Mouse (Mus musculus) stomach, embryonic 15.5 days (tissue): ENCODE results near the gene Crybb1. TPM values are rescaled to one million over a fixed set of nuclear protein-coding genes. Genes with fewer than 3 reads are reported as not detected.

Experiments used
- ATAC-seq: fragments of 200-750 bp; cut with Nextera tagmentation; 2 replicates; pipeline ENCODE4 v1.8.0; 2017; ENCODE audit warnings: low read depth, moderate number of reproducible peaks, moderate TSS enrichment; ENCODE audit not compliant: insufficient read depth, low FRiP score
- H3K27ac ChIP-seq: fragments of 300-500 bp; sonication (generic); 2 replicates; pipeline ENCODE4 v1.5.1; 2015; ENCODE audit warnings: mild to moderate bottlenecking, inconsistent platforms
- H3K27me3 ChIP-seq: fragments of 300-500 bp; sonication (generic); replicated peaks from 2 replicates; pipeline ENCODE4 v1.6.1; 2015; ENCODE audit warnings: inconsistent platforms
- H3K36me3 ChIP-seq: fragments of 300-500 bp; sonication (generic); 2 replicates; pipeline ENCODE4 v1.6.1; 2015; ENCODE audit warnings: inconsistent platforms
- H3K4me1 ChIP-seq: fragments of 300-500 bp; sonication (generic); 2 replicates; pipeline ENCODE4 v1.6.1; 2015; ENCODE audit warnings: inconsistent platforms
- H3K4me2 ChIP-seq: fragments of 300-500 bp; sonication (generic); 2 replicates; pipeline ENCODE4 v1.6.1; 2015; ENCODE audit warnings: mild to moderate bottlenecking, inconsistent platforms
- H3K4me3 ChIP-seq: fragments of 300-500 bp; sonication (generic); replicated peaks from 2 replicates; pipeline ENCODE4 v1.5.1; 2015; ENCODE audit warnings: inconsistent platforms
- H3K9ac ChIP-seq: fragments of 300-500 bp; sonication (generic); 2 replicates; pipeline ENCODE4 v1.6.1; 2015; ENCODE audit warnings: inconsistent platforms
- H3K9me3 ChIP-seq: fragments of 300-500 bp; sonication (generic); 2 replicates; pipeline ENCODE4 v1.6.1; 2016; ENCODE audit warnings: inconsistent platforms
- WGBS: fragments of 180-500 bp; shearing (Covaris S2); methylation state at CpG from one replicate; pipeline ENCODE4 v1.1.7; 2015; 5-methylcytosine and 5-hydroxymethylcytosine counted together
- polyA plus RNA-seq: library from polyadenylated mRNA; unstranded; fragments of >200 nt; fragmentation: Nextera tagmentation; extraction: Ambion mirVana; gene quantifications from 2 replicates; pipeline ENCODE4 v1.2.1, GENCODE M21; 2015

Crybb1 gene
- 4.0 TPM in 2 replicates for polyA plus RNA-seq

GRCm38 (mm10) chr5:112255426-112255825 is at the start of gene Crybb1:
Gene Crybb1 (plus strand): TSS chr5:112255815.
- no peak within 1 kb of the TSS for H3K27ac ChIP-seq
- no peaks in the 10 kb centered on the region for H3K9me3 ChIP-seq
- H3K4me3 ChIP-seq: no peak within 1 kb of the TSS
- no peaks in the 10 kb centered on the region for H3K36me3 ChIP-seq
- peaks cover 5% of the 10 kb centered on the region; the same call in 1 of the 2 replicates for H3K4me1 ChIP-seq
- 53% methylated on average over 3 of the region's 3 CpGs for WGBS
- no peak within 1 kb of the TSS for H3K9ac ChIP-seq
- H3K27me3 ChIP-seq: no peaks in the 10 kb centered on the region
- no peak within 1 kb of the TSS for H3K4me2 ChIP-seq
- ATAC-seq: no peak

DNA sequence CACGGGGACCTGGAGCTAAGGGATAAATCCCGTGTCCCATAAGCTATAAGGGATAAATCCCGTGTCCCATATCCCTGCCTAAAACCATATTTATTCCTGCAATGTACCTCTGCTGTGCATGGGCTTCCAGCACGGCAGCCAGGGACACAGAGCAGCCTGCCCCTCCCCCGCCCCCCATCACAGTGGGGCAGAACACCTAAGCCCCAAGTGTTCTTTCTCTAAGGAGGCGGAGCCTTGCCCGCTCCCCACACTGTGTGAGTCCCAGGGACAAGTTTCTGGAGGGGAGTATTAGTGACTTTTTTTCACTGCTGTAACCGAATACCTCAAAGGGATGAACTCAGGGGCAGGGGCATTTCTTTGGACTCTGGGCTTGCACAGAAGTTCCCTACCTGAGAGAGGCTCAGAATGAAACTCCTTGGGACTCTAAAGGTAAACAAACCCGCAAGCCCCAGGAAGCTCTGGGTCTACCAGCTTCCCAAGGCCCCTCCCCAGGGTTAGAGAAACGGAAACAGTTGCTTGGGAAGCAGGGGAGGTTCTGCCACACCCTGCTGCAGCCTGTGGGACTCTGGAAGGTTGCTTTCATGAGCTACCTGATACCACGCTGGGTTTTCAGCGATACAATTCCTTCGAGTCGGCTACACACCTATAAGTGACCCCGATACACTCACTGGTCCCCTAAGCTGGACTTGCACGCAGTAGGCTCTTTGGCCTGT is 48.9 kb upstream of the Crybb1 start:
- Histone ChIP-seq H3K36me3 (no peaks in the 10 kb centered on the region), H3K9me3 (no peaks in the 10 kb centered on the region), H3K27ac (no peak overlapping the region), H3K4me2 (peak overlapping the region; percentile 20; the same call in 1 of the 2 replicates), H3K4me3 (no peak overlapping the region), H3K9ac (no peak overlapping the region), H3K4me1 (no peaks in the 10 kb centered on the region), H3K27me3 (no peaks in the 10 kb centered on the region)
- 22% methylated on average over 16 of the region's 16 CpGs for WGBS
- peak; percentile 45; the same call in 1 of the 2 replicates for ATAC-seq

GRCm38 (mm10) chr5:112208321-112208720 is 47.3 kb upstream of the Crybb1 start:
- Histone ChIP-seq H3K36me3 (no peaks in the 10 kb centered on the region), H3K9ac (no peak overlapping the region), H3K4me1 (no peaks in the 10 kb centered on the region), H3K9me3 (no peaks in the 10 kb centered on the region), H3K27ac (no peak overlapping the region), H3K4me2 (no peak overlapping the region), H3K4me3 (no peak overlapping the region), H3K27me3 (no peaks in the 10 kb centered on the region)
- ATAC-seq: no peak
- 36% methylated on average over 4 of the region's 4 CpGs for WGBS

- Histone ChIP-seq H3K4me1 (peaks cover 9% of the 10 kb centered on the region; the same call in 1 of the 2 replicates), H3K27ac (no peak overlapping the region), H3K27me3 (no peaks in the 10 kb centered on the region), H3K36me3 (no peaks in the 10 kb centered on the region), H3K4me2 (no peak overlapping the region), H3K9ac (no peak overlapping the region), H3K9me3 (no peaks in the 10 kb centered on the region), H3K4me3 (no peak overlapping the region)
- ATAC-seq: no peak
- WGBS: 29% methylated on average over 8 of the region's 8 CpGs
Measured at GRCm38 (mm10) chr5:112210104-112210503, 45.5 kb upstream of the Crybb1 start.

DNA sequence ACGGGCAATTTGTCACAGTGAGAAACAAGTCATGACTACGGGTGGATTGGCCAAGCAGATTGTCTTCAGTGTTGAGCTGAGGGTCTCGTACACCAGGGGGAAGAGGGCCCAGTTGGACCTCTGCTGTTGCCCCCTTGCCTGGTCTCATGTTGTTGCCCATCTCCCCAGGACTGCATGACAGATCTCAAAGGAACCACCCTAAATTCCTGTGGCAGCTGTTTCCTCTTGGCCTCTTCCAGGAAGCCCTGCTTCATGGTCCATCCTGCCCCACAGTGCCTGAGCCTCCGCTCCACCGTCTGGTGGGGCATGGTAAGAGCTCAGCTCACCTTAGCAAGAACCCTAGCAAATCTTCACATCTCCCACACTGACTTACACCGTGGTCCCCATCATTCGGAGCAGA is 43.7 kb upstream of the Crybb1 start:
- Histone ChIP-seq H3K9ac (no peak overlapping the region), H3K36me3 (no peaks in the 10 kb centered on the region), H3K9me3 (no peaks in the 10 kb centered on the region), H3K4me1 (peaks cover 16% of the 10 kb centered on the region), H3K4me2 (no peak overlapping the region), H3K27me3 (no peaks in the 10 kb centered on the region), H3K27ac (no peak overlapping the region), H3K4me3 (no peak overlapping the region)
- no peak for ATAC-seq
- WGBS: 78% methylated on average over 7 of the region's 7 CpGs

GRCm38 (mm10) chr5:112212711-112213264 is 42.8 kb upstream of the Crybb1 start:
- H3K36me3 ChIP-seq: no peaks in the 10 kb centered on the region
- no peaks in the 10 kb centered on the region for H3K9me3 ChIP-seq
- WGBS: 76% methylated on average over 6 of the region's 6 CpGs
- ATAC-seq: no peak
- H3K4me2 ChIP-seq: no peak overlapping the region
- H3K4me1 ChIP-seq: peaks cover 16% of the 10 kb centered on the region
- no peaks in the 10 kb centered on the region for H3K27me3 ChIP-seq
- no peak overlapping the region for H3K9ac ChIP-seq
- H3K27ac ChIP-seq: no peak overlapping the region
- H3K4me3 ChIP-seq: no peak overlapping the region

GRCm38 (mm10) chr5:112213331-112214240 is 42.0 kb upstream of the Crybb1 start:
- ATAC-seq: 0 out of 2 replicates have a peak, but pooled peaks have one; percentile 23
- Histone ChIP-seq H3K36me3 (no peaks in the 10 kb centered on the region), H3K4me3 (no peak overlapping the region), H3K27ac (no peak overlapping the region), H3K9ac (no peak overlapping the region), H3K9me3 (no peaks in the 10 kb centered on the region), H3K4me2 (no peak overlapping the region), H3K4me1 (peaks cover 16% of the 10 kb centered on the region), H3K27me3 (no peaks in the 10 kb centered on the region)
- 42% methylated on average over 19 of the region's 19 CpGs for WGBS

GRCm38 (mm10) chr5:112214419-112214818 is 41.2 kb upstream of the Crybb1 start:
- Histone ChIP-seq H3K9me3 (no peaks in the 10 kb centered on the region), H3K4me2 (no peak overlapping the region), H3K4me1 (peaks cover 16% of the 10 kb centered on the region), H3K9ac (no peak overlapping the region), H3K27me3 (no peaks in the 10 kb centered on the region), H3K27ac (no peak overlapping the region), H3K4me3 (no peak overlapping the region), H3K36me3 (no peaks in the 10 kb centered on the region)
- ATAC-seq: no peak
- 9% methylated on average over 10 of the region's 10 CpGs for WGBS

GRCm38 (mm10) chr5:112215291-112215751 is 40.3 kb upstream of the Crybb1 start:
- Histone ChIP-seq H3K4me3 (0 out of 2 replicates have a peak overlapping the region, but pooled peaks have one; percentile 2), H3K27ac (peak overlapping the region; percentile 33; the same call in 1 of the 2 replicates)

GRCm38 (mm10) chr5:112215801-112216251 is 39.8 kb upstream of the Crybb1 start:
- Histone ChIP-seq H3K27ac (peak overlapping the region; percentile 33; the same call in 1 of the 2 replicates), H3K4me2 (peak overlapping the region; percentile 34), H3K4me1 (peaks cover 16% of the 10 kb centered on the region), H3K36me3 (no peaks in the 10 kb centered on the region), H3K9ac (no peak overlapping the region), H3K27me3 (no peaks in the 10 kb centered on the region), H3K9me3 (no peaks in the 10 kb centered on the region), H3K4me3 (0 out of 2 replicates have a peak overlapping the region, but pooled peaks have one; percentile 2)
- ATAC-seq: no peak
- WGBS: 47% methylated on average over 9 of the region's 9 CpGs

More at GRCm38 (mm10) chr5:112215291-112215751, 40.3 kb upstream of the Crybb1 start:
- Histone ChIP-seq H3K9ac (no peak overlapping the region), H3K9me3 (no peaks in the 10 kb centered on the region), H3K4me2 (peak overlapping the region; percentile 34), H3K4me1 (peaks cover 16% of the 10 kb centered on the region), H3K27me3 (no peaks in the 10 kb centered on the region), H3K36me3 (no peaks in the 10 kb centered on the region)
- no peak for ATAC-seq
- WGBS: 22% methylated on average over 12 of the region's 12 CpGs

DNA sequence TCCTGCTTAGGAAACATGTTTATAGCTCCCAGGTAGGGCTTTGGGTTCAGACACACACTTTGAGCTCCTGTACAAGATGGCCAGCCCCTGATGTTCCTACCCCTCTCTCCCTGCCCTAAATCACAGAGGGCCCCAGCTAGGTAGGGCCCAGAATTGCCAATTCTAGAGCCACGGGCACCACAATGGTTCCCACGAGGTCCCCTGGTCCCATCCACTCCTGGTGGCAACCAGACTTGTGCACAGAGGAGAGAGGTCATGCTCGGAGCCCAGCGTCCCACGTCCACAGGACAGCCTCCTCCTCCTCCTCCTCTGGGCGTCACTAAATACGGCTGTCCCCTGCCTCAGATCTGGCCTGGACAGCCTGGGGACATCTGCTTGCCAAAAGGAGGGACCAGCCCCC is 39.3 kb upstream of the Crybb1 start:
- H3K27me3 ChIP-seq: no peaks in the 10 kb centered on the region
- WGBS: 79% methylated on average over 7 of the region's 7 CpGs
- no peak overlapping the region for H3K4me2 ChIP-seq

More for the DNA sequence above, 39.3 kb upstream of the Crybb1 start:
- no peak for ATAC-seq
- Histone ChIP-seq H3K9me3 (no peaks in the 10 kb centered on the region), H3K4me1 (peaks cover 16% of the 10 kb centered on the region), H3K36me3 (no peaks in the 10 kb centered on the region), H3K9ac (no peak overlapping the region), H3K4me3 (no peak overlapping the region), H3K27ac (no peak overlapping the region)
